Mouse (Mus musculus): ENCODE measurements around the gene Adnp. TPM values are rescaled to one million over a fixed set of nuclear protein-coding genes. Genes with fewer than 3 reads are reported as not detected.

Gene Adnp
- polyA plus RNA-seq (2015; fragmentation: Nextera tagmentation; extraction: Ambion mirVana): 2.7 and 3.6 TPM in 2 replicates

GRCm38 (mm10) chr2:168206725-168207644 is at the start of gene Adnp:
TSS of gene Adnp (minus strand) at chr2:168207112.

GRCm38 (mm10) chr2:168230026-168230728 is 23.3 kb upstream of the Adnp start, which contains the start of the genes Gm20716, Dpm1 and Mocs3:
TSS of gene Gm20716 (minus strand) at chr2:168230364.
TSS of gene Dpm1 (minus strand) at chr2:168230591.
TSS of gene Mocs3 (plus strand) at chr2:168230622.

Other genes starting within 250 kb of the Adnp start
- 1.5 and 1.9 TPM in 2 replicates for gene Ripor3, start 196.5 kb downstream of the Adnp start, polyA plus RNA-seq (2015; fragmentation: Nextera tagmentation; extraction: Ambion mirVana)
- gene Pard6b, start 126.1 kb downstream of the Adnp start, polyA plus RNA-seq (2015; fragmentation: Nextera tagmentation; extraction: Ambion mirVana): 2.1 and 2.5 TPM in 2 replicates
- 9.6 and 11.6 TPM in 2 replicates for gene Gm20716, start 23.3 kb upstream of the Adnp start, polyA plus RNA-seq (2015; fragmentation: Nextera tagmentation; extraction: Ambion mirVana)
- gene Dpm1, start 23.5 kb upstream of the Adnp start, polyA plus RNA-seq (2015; fragmentation: Nextera tagmentation; extraction: Ambion mirVana): 92.6 and 101 TPM in 2 replicates
- gene Mocs3, start 23.5 kb upstream of the Adnp start, polyA plus RNA-seq (2015; fragmentation: Nextera tagmentation; extraction: Ambion mirVana): 4.2 and 4.5 TPM in 2 replicates
- 0.08 and 0.19 TPM in 2 replicates for gene Kcng1, start 74.6 kb upstream of the Adnp start, polyA plus RNA-seq (2015; fragmentation: Nextera tagmentation; extraction: Ambion mirVana)